Mouse (Mus musculus) right cerebral cortex, adult 2 months (tissue): ENCODE results near the gene Mblac2.
"Not testable (repeated sequence)": the region's sequence is repeated elsewhere in the genome, so short reads cannot be mapped to it uniquely, and the experiment has no call there.

Experiments
- DNase-seq, 2 experiments: peaks; one replicate each; pipeline ENCODE4 v3.0.0; 2021 to 2022; ENCODE audit warnings: low spot score in 2 of 2

Mblac2 gene

GRCm38 (mm10) chr13:81710775-81711545 is at the start of gene Mblac2, which contains the start of gene Polr3g:
Mblac2 (plus strand) TSS chr13:81711341.
Polr3g (minus strand) TSS chr13:81711013.
- DNase-seq: peak; percentile 95 to 96

- no peak for DNase-seq
Measured at GRCm38 (mm10) chr13:81663566-81664330, 47.4 kb upstream of the Mblac2 start.

GRCm38 (mm10) chr13:81664331-81664698 is 46.8 kb upstream of the Mblac2 start:
- no peak for DNase-seq

GRCm38 (mm10) chr13:81667713-81668112 is 43.4 kb upstream of the Mblac2 start:
- no peak for DNase-seq

GRCm38 (mm10) chr13:81675333-81675732 is 35.8 kb upstream of the Mblac2 start:
- no peak for DNase-seq

GRCm38 (mm10) chr13:81683107-81683506 is 28.0 kb upstream of the Mblac2 start:
- DNase-seq: no peak

- no peak for DNase-seq
Measured at GRCm38 (mm10) chr13:81684258-81684657, 26.9 kb upstream of the Mblac2 start.

- no peak for DNase-seq
Measured at GRCm38 (mm10) chr13:81684884-81685283, 26.3 kb upstream of the Mblac2 start.

- DNase-seq: no peak
Measured at GRCm38 (mm10) chr13:81689587-81689986, 21.6 kb upstream of the Mblac2 start.

- DNase-seq: no peak
Measured at GRCm38 (mm10) chr13:81690477-81690876, 20.7 kb upstream of the Mblac2 start.

GRCm38 (mm10) chr13:81691606-81692005 is 19.5 kb upstream of the Mblac2 start:
- DNase-seq: peak; percentile 11 to 29

- DNase-seq: no peak
Measured at GRCm38 (mm10) chr13:81694446-81694845, 16.7 kb upstream of the Mblac2 start.

- no peak for DNase-seq
Measured at GRCm38 (mm10) chr13:81703148-81703547, 8.0 kb upstream of the Mblac2 start.

- no peak for DNase-seq
Measured at GRCm38 (mm10) chr13:81703621-81704020, 7.5 kb upstream of the Mblac2 start.

- no peak for DNase-seq
Measured at GRCm38 (mm10) chr13:81706311-81706710, 4.8 kb upstream of the Mblac2 start.

GRCm38 (mm10) chr13:81709805-81710204 is 1.3 kb upstream of the Mblac2 start:
- no peak for DNase-seq

- DNase-seq: no peak
Measured at GRCm38 (mm10) chr13:81710266-81710665, 875 bp upstream of the Mblac2 start.

- peak; percentile 54 to 55 for DNase-seq
Measured at GRCm38 (mm10) chr13:81711546-81712371, 618 bp downstream of the Mblac2 start.

GRCm38 (mm10) chr13:81713896-81714295 is 2.8 kb downstream of the Mblac2 start:
- no peak for DNase-seq

- DNase-seq: not testable (repeated sequence)
Measured at GRCm38 (mm10) chr13:81728141-81728540, 17.0 kb downstream of the Mblac2 start.

GRCm38 (mm10) chr13:81729102-81729501 is 18.0 kb downstream of the Mblac2 start:
- no peak for DNase-seq

- no peak for DNase-seq
Measured at GRCm38 (mm10) chr13:81730362-81730761, 19.2 kb downstream of the Mblac2 start.
